Mouse (Mus musculus) mature B cell (primary cell): ENCODE measurements around the gene Gm10961.

Experiments used
- in situ Hi-C: fragments of 300-500 bp; cut with MboI; formaldehyde crosslinking; loops from 2 replicates; pipeline ENCODE4 v1.14.3; 2019

Gene Gm10961

DNA sequence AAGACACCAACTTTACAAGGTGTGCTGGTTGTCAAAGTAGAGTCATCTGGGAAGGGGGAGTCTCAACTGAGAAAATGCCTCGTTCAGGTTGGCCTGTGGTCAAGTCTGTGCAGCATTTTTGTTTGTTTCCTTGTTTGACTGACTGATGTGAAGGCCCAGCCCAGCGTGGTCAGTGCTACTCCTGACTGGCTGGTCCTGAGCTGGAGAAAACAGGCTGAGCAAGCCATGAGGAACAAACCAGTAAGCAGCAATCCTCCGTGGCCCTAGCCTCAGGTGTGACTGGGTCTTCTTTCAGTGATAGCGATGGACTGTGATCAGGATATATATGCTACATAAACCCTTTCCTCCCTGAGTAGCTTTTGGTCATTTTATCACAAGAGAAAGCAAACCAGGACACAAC lies 25.8 kb downstream of the Gm10961 start:
- in situ Hi-C loops: no loop called here

DNA sequence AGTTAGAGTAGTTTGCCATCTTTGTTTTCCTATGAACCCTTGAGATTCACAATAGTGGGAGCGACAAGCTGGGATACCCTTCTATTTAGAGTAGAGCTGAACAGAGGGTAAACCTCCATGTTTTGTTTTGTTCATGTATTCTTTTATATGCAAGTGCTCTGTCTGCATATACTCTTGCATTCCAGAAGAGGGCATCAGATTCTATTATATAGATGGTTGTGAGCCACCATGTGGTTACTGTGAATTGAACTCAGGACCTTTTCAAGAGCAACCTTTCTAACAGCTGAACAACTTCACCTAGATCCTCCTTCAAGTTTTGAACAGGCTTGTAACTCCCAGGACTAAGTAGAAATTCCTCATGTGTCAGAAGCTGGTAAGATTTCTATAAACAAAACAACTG lies 27.9 kb downstream of the Gm10961 start:
- in situ Hi-C loops: no loop called here

- in situ Hi-C loops: no loop called here
Observed at GRCm38 (mm10) chr3:107664641-107665040, 33.5 kb downstream of the Gm10961 start.

DNA sequence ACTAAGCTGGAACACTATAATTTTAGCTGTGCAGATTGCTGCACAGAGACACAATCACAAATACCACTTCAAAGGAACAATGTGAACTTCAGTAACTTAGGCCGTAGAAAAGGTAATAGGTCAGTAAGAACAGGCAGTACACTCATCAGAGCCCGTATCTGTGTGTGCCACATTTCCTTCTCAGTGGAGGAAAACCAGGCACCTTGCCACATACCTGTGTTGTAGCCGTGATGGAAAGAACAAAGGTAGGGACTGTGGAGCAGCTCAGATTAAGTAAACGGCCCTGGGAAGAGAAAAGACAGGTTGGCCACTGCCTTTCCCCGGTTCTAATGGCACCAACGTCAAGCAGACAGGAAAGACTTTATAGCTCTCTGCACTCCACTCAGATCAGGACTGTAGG lies 36.3 kb downstream of the Gm10961 start:
- in situ Hi-C loops: no loop called here

DNA sequence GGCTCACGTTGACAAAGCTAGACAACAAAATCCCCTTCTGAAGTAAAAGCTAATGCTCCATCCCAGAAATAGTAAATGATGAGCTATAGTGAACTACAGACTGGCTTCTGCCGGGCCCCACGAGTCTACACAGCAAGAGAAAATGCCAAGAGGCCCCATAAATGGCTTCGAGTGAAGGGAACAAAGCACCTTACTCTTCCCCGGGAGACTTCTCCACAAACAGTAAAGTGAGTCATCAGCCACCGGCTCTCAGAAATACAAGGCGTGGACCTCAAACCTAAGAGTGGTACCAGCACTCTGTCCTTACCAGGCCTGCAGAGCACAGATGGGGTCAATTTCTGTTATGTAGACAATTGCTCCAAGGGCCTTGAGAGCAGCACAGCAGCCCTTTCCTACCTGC lies 37.7 kb downstream of the Gm10961 start:
- in situ Hi-C loops: no loop called here

DNA sequence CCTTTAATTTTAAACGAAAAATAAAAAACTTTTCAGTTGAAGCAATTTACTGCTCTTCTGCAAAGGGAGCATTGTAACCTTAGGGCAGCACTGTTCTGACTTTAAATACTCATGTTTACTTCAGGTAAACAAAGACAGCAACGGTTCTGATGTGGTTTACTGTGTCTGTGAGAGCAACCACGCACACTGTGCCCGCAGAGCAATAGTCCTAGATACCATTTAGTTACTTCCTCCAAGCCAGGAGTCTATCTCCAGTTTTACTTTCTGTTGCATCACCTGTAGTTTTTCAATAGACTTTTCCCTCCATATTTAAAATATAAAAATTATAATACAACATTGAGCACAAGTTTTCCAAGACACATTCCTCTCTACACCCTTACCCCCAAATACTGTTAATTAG lies 39.4 kb downstream of the Gm10961 start:
- in situ Hi-C loops: no loop called here

- in situ Hi-C loops: no loop called here
Observed at GRCm38 (mm10) chr3:107671509-107671908, 40.4 kb downstream of the Gm10961 start.

- in situ Hi-C loops: no loop called here
Observed at GRCm38 (mm10) chr3:107680790-107681576, 49.9 kb downstream of the Gm10961 start.
